Mouse (Mus musculus) ES-Bruce4 (cell line): ENCODE data around the gene Gm20854. TPM values are rescaled to one million over a fixed set of nuclear protein-coding genes. Genes with fewer than 3 reads are reported as not detected.
"Not testable (repeated sequence)": the region's sequence is repeated elsewhere in the genome, so short reads cannot be mapped to it uniquely, and the experiment has no call there.

ENCODE experiments used
- H3K27ac ChIP-seq: 2 replicates; pipeline ENCODE4 v1.5.1; 2012; ENCODE audit warnings: low read length, inconsistent platforms; ENCODE audit not compliant: insufficient read depth
- H3K27me3 ChIP-seq: 2 replicates; pipeline ENCODE4 v1.6.1; 2012; ENCODE audit warnings: mild to moderate bottlenecking, low read length, inconsistent platforms; ENCODE audit not compliant: control insufficient read depth, poor library complexity, insufficient read depth, severe bottlenecking
- H3K36me3 ChIP-seq: 2 replicates; pipeline ENCODE4 v1.6.1; 2012; ENCODE audit warnings: inconsistent platforms, mild to moderate bottlenecking, low read length, moderate library complexity; ENCODE audit not compliant: control insufficient read depth, poor library complexity, insufficient read depth, severe bottlenecking
- H3K4me1 ChIP-seq: one replicate; pipeline ENCODE4 v1.8.1; 2011; ENCODE audit warnings: low read length; ENCODE audit not compliant: control insufficient read depth, insufficient read depth
- H3K4me3 ChIP-seq: 2 replicates; pipeline ENCODE4 v1.5.1; 2011; ENCODE audit warnings: low read depth, mild to moderate bottlenecking, low read length
- H3K9ac ChIP-seq: 2 replicates; pipeline ENCODE4 v1.6.1; 2012; ENCODE audit warnings: low read depth, mild to moderate bottlenecking, inconsistent platforms; ENCODE audit not compliant: poor library complexity, severe bottlenecking
- H3K9me3 ChIP-seq: replicated peaks from 2 replicates; pipeline ENCODE4 v1.6.1; 2012; ENCODE audit warnings: mild to moderate bottlenecking, low read length, inconsistent platforms; ENCODE audit not compliant: control insufficient read depth, poor library complexity, insufficient read depth, severe bottlenecking
- polyA plus RNA-seq: library from polyadenylated mRNA; stranded (reverse); fragments of >200 nt; gene quantifications from 2 replicates; pipeline ENCODE4 v1.2.4, GENCODE M21; 2011; ENCODE audit warnings: low read depth; ENCODE audit not compliant: missing spikeins, insufficient read depth, insufficient read length

Gene Gm20854
- not detected in 2 replicates for polyA plus RNA-seq

- not testable (repeated sequence) for H3K36me3 ChIP-seq, H3K27ac ChIP-seq, H3K4me1 ChIP-seq, H3K4me3 ChIP-seq, H3K9ac ChIP-seq, H3K27me3 ChIP-seq, H3K9me3 ChIP-seq
These were observed at the start of gene Gm20854 for GRCm38 (mm10) chrY:85530808-85531207. Gene Gm20854 (minus strand): TSS chrY:85530908.
